Mouse (Mus musculus): Measurements from ENCODE around the gene Alkbh7.

Gene Alkbh7

DNA sequence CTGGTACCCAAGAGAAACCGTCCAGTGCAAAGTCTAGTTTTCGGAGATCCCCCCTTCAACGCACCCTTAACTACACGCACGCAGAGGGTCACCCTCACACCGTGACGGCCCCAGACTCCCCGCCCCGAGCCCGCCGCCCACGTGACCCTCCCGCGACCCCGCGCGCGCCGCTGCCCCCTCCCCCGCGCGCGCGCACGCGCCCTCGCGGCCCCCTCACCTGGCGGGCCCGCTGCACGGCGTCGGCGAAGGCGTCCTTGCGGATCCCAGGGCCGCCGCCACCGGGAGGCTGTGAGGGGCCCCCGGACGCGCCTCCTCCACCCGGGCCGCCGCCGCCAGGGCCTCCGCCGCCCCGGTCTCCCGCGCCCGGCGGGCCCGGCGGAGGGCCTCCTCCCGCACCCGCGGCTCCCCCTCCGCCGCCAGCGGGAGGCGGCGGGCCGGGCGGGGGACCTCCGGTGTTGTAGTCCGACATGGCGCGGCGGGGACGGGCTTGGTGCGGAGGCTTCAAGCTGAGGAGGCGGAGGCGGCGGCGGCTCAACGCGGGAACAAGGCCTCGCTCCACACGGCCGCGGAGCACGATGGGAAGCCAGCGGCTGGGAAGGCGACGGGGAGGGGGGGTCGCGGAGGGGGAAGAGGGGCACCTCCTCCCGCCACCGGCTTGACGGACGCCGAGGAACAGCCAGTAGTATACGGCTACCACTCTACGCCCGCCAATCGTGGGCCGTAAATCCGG lies 34.0 kb downstream of the Alkbh7 start, which contains the start of gene Khsrp:
Khsrp (minus strand) TSS at position 592 of the 730 bp plus-strand sequence.
- DNase-seq (ENCODE audit: low spot score in 2 of 2), result peak in 1 of 2 experiments; percentile 28

DNA sequence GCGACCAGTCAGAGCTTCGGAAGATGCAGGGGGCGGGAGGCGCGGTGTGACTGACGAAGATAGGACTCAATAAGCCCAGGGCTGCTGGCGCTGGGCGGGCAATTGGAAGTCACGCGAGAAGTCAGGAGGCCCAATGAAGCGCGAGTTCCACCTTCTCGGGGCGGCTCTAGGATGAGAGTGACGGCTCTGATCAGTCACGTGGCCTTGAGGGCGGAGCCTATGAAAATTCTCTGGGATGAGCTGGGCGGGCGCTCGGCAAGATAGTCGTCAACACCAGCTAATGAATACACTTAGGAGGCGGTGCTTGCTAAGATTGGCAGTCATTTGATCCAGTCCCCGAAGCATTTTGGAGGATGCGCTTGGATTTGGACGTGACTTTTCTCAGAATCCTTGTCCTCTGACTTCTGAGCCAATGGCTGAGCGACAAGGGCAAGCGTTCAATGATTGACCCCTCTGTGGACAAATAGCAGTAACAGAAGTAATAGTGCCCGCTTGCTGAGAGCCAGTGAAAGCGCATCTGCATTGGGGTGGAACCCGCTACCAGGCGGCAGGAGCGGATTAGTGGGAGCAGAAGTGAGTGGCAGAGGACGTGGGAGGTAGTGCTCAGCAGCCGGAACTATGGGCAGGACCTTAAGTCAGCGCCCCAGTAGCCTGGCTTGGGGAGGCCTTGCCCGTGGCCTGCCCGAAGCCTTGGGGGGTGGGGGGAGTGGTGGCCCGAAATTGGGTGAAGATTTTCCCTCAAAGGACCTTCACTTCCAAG lies 34.7 kb downstream of the Alkbh7 start:
- peak; percentile 100 for DNase-seq (ENCODE audit: low spot score in 2 of 2)

DNA sequence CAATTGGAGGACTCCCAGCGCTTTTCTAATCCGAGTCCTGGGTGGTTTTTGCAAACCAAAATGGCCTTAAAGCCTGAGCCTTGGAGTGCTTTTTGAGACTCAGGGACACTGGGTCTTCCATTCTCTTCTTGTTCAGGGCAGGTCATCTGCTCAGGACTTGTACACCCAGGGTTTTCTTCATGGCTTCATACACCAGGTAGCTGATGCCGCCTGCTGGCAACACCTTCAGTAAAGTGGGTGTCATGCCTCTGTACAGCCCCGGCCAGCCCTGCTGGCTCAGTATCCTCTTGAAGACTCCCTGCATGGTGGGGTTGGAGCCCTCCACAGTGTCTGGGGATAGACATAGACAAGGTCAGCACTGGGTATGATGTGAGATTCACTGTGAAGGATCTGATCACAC lies 35.7 kb downstream of the Alkbh7 start:
- no peak for DNase-seq (ENCODE audit: low spot score in 2 of 2)

DNA sequence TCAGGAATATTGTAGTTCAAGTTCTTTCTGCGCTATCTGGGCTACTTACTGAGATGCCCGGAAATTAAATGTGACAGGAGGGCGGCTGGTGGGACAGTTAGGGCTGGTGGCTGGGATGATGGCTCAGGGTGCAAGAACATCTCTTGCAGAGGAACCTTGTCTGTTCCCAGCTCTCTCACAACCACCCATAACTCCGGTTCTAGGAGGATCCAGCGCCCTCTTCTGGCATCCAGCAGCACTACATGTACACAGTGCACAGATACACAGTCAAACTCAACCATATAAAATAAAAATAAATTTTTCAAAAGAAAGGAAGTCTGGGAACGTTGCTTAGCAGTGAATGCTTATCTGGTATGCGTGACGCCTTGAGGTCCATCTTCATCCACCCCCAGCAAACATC lies 41.8 kb downstream of the Alkbh7 start:
- no peak for DNase-seq (ENCODE audit: low spot score in 2 of 2)

DNA sequence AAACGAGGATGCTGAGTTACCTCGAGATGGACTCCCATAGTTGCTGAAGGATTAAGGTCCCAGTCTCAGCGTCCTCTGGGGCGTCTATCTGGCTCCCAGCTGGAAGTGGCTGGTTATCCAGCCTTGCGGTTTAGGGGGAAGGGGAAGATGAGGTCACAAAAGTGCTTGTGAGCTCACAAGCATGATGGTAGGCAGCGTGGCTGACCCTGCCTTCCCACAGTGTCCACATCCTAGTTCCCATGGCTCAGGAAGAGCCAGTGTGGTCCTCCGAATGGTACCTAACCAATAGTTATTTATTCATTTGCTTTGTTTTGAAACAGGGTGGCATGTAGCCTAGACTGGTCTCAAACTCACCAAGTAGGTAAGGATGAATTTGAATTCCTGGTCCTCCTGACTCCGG lies 44.4 kb downstream of the Alkbh7 start, which contains the start of gene Slc25a41:
Slc25a41 (minus strand) TSS at position 101 of the 400 bp plus-strand sequence.
- no peak for DNase-seq (ENCODE audit: low spot score in 2 of 2)

DNA sequence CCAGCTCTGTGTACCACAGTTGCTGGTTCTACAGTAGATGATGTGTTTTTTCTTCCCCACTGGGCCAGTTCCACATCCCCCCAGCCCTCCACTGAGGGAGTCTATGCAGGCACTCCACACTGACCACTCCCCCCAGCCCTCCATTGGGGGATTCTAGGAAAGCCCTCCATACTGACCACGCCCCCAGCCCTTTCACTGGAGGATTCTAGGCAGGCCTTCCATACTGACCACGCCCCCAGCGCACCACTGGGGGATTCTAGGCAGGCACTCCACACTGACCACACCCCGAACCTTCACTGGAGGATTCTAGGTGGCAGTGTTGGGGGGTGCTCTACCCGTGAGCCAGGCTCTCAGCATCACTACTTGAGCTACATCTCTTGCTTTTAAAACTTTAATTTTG lies 50.3 kb downstream of the Alkbh7 start:
- no peak for DNase-seq (ENCODE audit: low spot score in 2 of 2)

DNA sequence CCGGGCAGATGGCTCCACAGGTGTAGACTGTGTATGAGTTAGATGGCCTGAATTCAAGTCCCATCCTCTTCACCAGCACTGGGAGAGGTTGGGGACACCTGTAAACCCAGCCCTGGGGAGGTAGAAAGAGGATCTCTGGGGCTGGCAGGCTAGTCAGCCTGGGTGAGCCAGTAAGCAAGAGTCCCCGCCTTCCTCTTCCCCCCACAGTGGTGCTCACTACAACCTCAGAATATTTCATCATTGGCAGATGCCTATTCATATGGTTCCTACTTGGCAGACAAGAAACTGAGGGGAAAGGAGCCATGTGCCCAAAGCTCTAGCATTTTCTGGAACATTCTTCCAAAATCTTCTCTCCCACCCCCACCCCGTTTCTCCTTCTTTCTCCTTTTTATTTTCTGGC lies 51.7 kb downstream of the Alkbh7 start:
- no peak for DNase-seq (ENCODE audit: low spot score in 2 of 2)
